In genomic region chr4:148591171-148591630, GRCm38 (mm10) we compare ENCODE assay signal across 8 mouse cellular contexts. TPM values are rescaled to one million over a fixed set of nuclear protein-coding genes. Genes with fewer than 3 reads are reported as not detected.
DNase-seq lines count a peak whose midpoint lies in the region; ATAC-seq and TF ChIP-seq lines count a peak whose summit lies in the region.

TSS of gene Srm (plus strand) at chr4:148591503.

- TF ChIP-seq POLR2A in liver, adult 2 months (IDR thresholded peaks at IDR 0.05; ENCODE audit: extremely low read depth, insufficient read depth, low read length), result 0 out of 2 replicates have a peak, but pooled peaks have one; percentile 32
- peak; percentile 80 for TF ChIP-seq POLR2A in myocyte (IDR thresholded peaks at IDR 0.05; ENCODE audit: insufficient read length, low read depth)

- peak within 1 kb of the TSS; percentile 87 for H3K9ac ChIP-seq in kidney, embryonic 16.5 days (replicated peaks; ENCODE audit: low read length)
- peak within 1 kb of the TSS; percentile 91 for H3K9ac ChIP-seq in liver, adult 2 months (ENCODE audit: low read depth, low read length)

- no peaks in the 10 kb centered on the region for H3K9me3 ChIP-seq in heart, embryonic 10.5 days
- H3K9me3 ChIP-seq in kidney, embryonic 16.5 days (ENCODE audit: low read length), result no peaks in the 10 kb centered on the region

- H3K27me3 ChIP-seq in heart, embryonic 10.5 days (ENCODE audit: insufficient read depth, poor library complexity, severe bottlenecking), result no peaks in the 10 kb centered on the region
- no peaks in the 10 kb centered on the region for H3K27me3 ChIP-seq in kidney, embryonic 16.5 days (ENCODE audit: insufficient read depth, low read length)
- H3K27me3 ChIP-seq in liver, adult 2 months (ENCODE audit: control insufficient read depth, insufficient read depth, low read length), result no peaks in the 10 kb centered on the region
- H3K27me3 ChIP-seq in myocyte (ENCODE audit: control insufficient read depth, insufficient read depth, insufficient read length), result no peaks in the 10 kb centered on the region
- H3K27me3 ChIP-seq in splenic B cell, adult 2 months (ENCODE audit: control insufficient read depth, insufficient read depth, low read length, poor library complexity, severe bottlenecking), result no peaks in the 10 kb centered on the region

- peak within 1 kb of the TSS; percentile 89 for H3K27ac ChIP-seq in heart, embryonic 10.5 days
- H3K27ac ChIP-seq in kidney, embryonic 16.5 days (ENCODE audit: low read length), result peak within 1 kb of the TSS; percentile 76
- peak within 1 kb of the TSS; percentile 60 for H3K27ac ChIP-seq in liver, adult 2 months (replicated peaks; ENCODE audit: insufficient read depth, low read depth, low read length)

- peaks cover 38% of the 10 kb centered on the region for H3K36me3 ChIP-seq in heart, embryonic 10.5 days
- H3K36me3 ChIP-seq in kidney, embryonic 16.5 days (ENCODE audit: insufficient read depth, low read length), result peaks cover 29% of the 10 kb centered on the region
- H3K36me3 ChIP-seq in liver, adult 2 months (ENCODE audit: control insufficient read depth, insufficient read depth, low read length), result peaks cover 15% of the 10 kb centered on the region; the same call in 1 of the 2 replicates
- peaks cover 11% of the 10 kb centered on the region for H3K36me3 ChIP-seq in myocyte (ENCODE audit: control insufficient read depth, insufficient read depth)
- no peaks in the 10 kb centered on the region; the same call in 1 of the 2 replicates for H3K36me3 ChIP-seq in splenic B cell, adult 2 months (ENCODE audit: control insufficient read depth, insufficient read depth, low read length, poor library complexity, severe bottlenecking)

- H3K4me1 ChIP-seq in heart, embryonic 10.5 days, result peaks cover 25% of the 10 kb centered on the region
- peaks cover 14% of the 10 kb centered on the region for H3K4me1 ChIP-seq in kidney, embryonic 16.5 days (ENCODE audit: insufficient read depth, low read length)
- H3K4me1 ChIP-seq in liver, adult 2 months (ENCODE audit: control insufficient read depth, insufficient read depth, low read length), result peaks cover 10% of the 10 kb centered on the region

- peak within 1 kb of the TSS; percentile 76 for H3K4me3 ChIP-seq in heart, embryonic 10.5 days
- peak within 1 kb of the TSS; percentile 95 for H3K4me3 ChIP-seq in kidney, embryonic 16.5 days (ENCODE audit: low read length)
- H3K4me3 ChIP-seq in liver, adult 2 months (ENCODE audit: insufficient read depth, low read depth, low read length), result peak within 1 kb of the TSS; percentile 89
- peak within 1 kb of the TSS; percentile 84 for H3K4me3 ChIP-seq in myocyte

- TF ChIP-seq CTCF in liver, adult 2 months (IDR thresholded peaks at IDR 0.05; ENCODE audit: low read depth, low read length), result no peak

- peaks cover 9% of the 10 kb centered on the region; the same call in 1 of the 2 replicates for H3K79me2 ChIP-seq in liver, adult 2 months (ENCODE audit: control insufficient read depth, insufficient read depth, low read length)
- H3K79me2 ChIP-seq in myocyte (ENCODE audit: control insufficient read depth, insufficient read depth), result peaks cover 17% of the 10 kb centered on the region

- WGBS in heart, embryonic 10.5 days, result under 1% methylated on average over 39 of the region's 50 CpGs
- WGBS in kidney, embryonic 16.5 days, result under 1% methylated on average over 39 of the region's 50 CpGs
- under 1% methylated on average over 46 of the region's 50 CpGs for WGBS in liver, adult 2 months

- H3ac ChIP-seq in myocyte (ENCODE audit: control insufficient read depth, insufficient read length), result peak within 1 kb of the TSS; percentile 95

- peak; percentile 94 to 95 for DNase-seq in B cell, adult 2 months
- DNase-seq in brain, adult 2 months (ENCODE audit: low read depth, low spot score), result peak; percentile 99
- peak; percentile 99 for DNase-seq in heart, embryonic 10.5 days (ENCODE audit: low spot score)
- peak; percentile 86 for DNase-seq in liver, adult 2 months (ENCODE audit: extremely low read depth, low read depth, low spot score)
- peak; percentile 96 for DNase-seq in splenic B cell, adult 2 months (ENCODE audit: low read depth, low spot score)

- H3K4me2 ChIP-seq in kidney, embryonic 16.5 days (replicated peaks; ENCODE audit: low read depth, low read length), result peak within 1 kb of the TSS; percentile 96
- peak within 1 kb of the TSS; percentile 94 for H3K4me2 ChIP-seq in myocyte (ENCODE audit: low read depth)

- ATAC-seq in erythroblast, adult 5-6 weeks (replicated peaks; ENCODE audit: low FRiP score, poor library complexity, severe bottlenecking), result peak; percentile 99
- peak; percentile 100 for ATAC-seq in kidney, embryonic 16.5 days (ENCODE audit: low FRiP score, low TSS enrichment)

TF ChIP-seq in myocyte, 11 proteins besides CTCF, POLR2A, EP300 and RAD21:
- no peak for TF ChIP-seq TCF12 (IDR thresholded peaks at IDR 0.05; ENCODE audit: insufficient read depth, poor library complexity, severe bottlenecking)
- peak in 1 of 3 experiments; percentile 47 for TF ChIP-seq MYOG (IDR thresholded peaks at IDR 0.05; ENCODE audit: control insufficient read depth in 1 of 3, insufficient read depth in 1 of 3, insufficient read length in 2 of 3, low read depth in 2 of 3)
- no peak for TF ChIP-seq CEBPB (IDR thresholded peaks at IDR 0.05; ENCODE audit: insufficient read depth, poor library complexity, severe bottlenecking)
- no peak for TF ChIP-seq REST (IDR thresholded peaks at IDR 0.05; ENCODE audit: insufficient read depth, insufficient read length)
- TF ChIP-seq POLR2AphosphoS2 (IDR thresholded peaks at IDR 0.05; ENCODE audit: insufficient read length, low read depth), result peak; percentile 49
- TF ChIP-seq USF1 (IDR thresholded peaks at IDR 0.05; ENCODE audit: low read depth), result peak; percentile 60
TF ChIP-seq in myocyte: peak in this region for 3.

RNA-seq across cellular contexts. Expression of gene Srm, which starts in this region (rescaled TPM):
- total RNA-seq in erythroblast, adult 5-6 weeks (2015; ENCODE audit: low replicate concordance), result 25.7 and 26.5 TPM in 2 replicates
- total RNA-seq in erythroblast, adult 5-6 weeks (2017; ENCODE audit: low replicate concordance), result 2.4 and 9.6 TPM in 2 replicates
- polyA plus RNA-seq in heart, embryonic 10.5 days (2016; fragmentation: Nextera tagmentation; extraction: Ambion mirVana), result 197 and 306 TPM in 2 replicates
- 187 and 188 TPM in 2 replicates for polyA plus RNA-seq in kidney, embryonic 16.5 days (2015; fragmentation: Nextera tagmentation; extraction: Ambion mirVana)
- 11.1 and 14.7 TPM in 2 replicates for total RNA-seq in liver, adult 2 months (2014; rRNA removed)
- polyA plus RNA-seq in liver, adult 2 months (2012; rRNA removed), result 33.1 and 39.5 TPM in 2 replicates
- 103 TPM for polyA plus RNA-seq in myocyte (2012; fragmentation: generic; extraction: Trizol)

Comparison
In these comparisons a context has a peak if more than half of its experiments do, and no peak if none do; other contexts are left out.
1. Peak in every context shown above with its lines: DNase-seq, ATAC-seq, H3K4me3 ChIP-seq and H3K27ac ChIP-seq.